Mouse (Mus musculus) c-Kit-positive CD71-positive TER-119-negative erythroid progenitor cells, embryonic 14.5 days (primary cell): Measurements from ENCODE around the gene Slfn8.
"Not testable (repeated sequence)": the region's sequence is repeated elsewhere in the genome, so short reads cannot be mapped to it uniquely, and the experiment has no call there.

ENCODE experiments used
- DNase-seq: peaks from one replicate; pipeline ENCODE4 v3.0.0-alpha.2; 2013; ENCODE audit warnings: low read depth

Gene Slfn8

DNA sequence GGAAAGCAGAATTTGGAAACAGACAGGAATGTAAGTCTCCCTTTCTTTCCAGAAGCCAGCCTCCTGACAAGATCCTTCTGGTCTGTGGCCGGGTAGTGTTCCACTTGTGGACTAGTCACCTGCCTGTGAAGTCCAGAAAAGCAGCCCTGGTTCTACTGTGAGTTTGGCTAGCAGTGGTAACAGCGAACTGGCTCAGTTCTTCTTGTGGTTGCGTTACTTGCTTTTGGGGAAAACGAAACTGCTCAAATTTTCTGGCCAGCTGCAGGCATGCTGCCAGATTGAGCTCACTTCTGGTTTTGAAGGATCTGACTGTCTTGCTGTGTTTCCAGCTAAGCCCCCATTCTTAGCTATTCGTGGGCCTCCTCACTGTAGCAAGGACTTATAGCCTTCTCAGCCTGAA is at the start of gene Slfn8:
Slfn8 (minus strand) TSS at position 190 of the 400 bp plus-strand sequence.
- DNase-seq, result no peak

DNA sequence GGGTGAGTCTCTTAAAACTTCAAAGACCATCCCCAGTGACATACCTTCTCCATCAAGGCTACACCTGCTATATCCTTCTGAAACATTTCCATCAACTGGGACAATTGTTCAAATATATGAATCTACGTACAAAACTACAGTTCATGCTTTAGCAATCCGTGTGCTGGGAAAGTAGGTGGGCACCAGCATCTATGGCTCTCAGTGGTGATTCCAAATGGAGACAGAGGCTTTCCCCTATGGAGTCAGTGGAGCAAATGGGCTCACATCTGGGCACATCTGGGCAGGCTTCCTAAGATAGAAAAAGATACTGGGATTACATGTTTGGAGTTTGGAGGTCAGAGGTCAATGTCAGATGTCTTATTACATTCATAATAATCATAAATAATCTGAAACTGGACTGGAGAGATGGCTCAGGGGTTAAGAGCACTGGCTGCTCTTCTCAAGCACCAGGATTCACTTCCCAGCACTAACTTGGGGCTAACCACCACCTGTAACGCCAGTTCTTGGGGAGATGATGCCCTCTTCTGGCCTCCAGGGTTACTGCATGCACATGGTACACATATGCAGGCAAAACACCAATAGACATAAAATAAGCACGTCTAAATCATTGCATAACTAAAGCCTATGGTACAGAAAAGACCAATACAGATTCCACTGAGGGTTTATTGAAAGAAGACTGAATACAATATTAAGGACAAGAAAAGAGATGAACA is 47.5 kb upstream of the Slfn8 start:
- no peak for DNase-seq

DNA sequence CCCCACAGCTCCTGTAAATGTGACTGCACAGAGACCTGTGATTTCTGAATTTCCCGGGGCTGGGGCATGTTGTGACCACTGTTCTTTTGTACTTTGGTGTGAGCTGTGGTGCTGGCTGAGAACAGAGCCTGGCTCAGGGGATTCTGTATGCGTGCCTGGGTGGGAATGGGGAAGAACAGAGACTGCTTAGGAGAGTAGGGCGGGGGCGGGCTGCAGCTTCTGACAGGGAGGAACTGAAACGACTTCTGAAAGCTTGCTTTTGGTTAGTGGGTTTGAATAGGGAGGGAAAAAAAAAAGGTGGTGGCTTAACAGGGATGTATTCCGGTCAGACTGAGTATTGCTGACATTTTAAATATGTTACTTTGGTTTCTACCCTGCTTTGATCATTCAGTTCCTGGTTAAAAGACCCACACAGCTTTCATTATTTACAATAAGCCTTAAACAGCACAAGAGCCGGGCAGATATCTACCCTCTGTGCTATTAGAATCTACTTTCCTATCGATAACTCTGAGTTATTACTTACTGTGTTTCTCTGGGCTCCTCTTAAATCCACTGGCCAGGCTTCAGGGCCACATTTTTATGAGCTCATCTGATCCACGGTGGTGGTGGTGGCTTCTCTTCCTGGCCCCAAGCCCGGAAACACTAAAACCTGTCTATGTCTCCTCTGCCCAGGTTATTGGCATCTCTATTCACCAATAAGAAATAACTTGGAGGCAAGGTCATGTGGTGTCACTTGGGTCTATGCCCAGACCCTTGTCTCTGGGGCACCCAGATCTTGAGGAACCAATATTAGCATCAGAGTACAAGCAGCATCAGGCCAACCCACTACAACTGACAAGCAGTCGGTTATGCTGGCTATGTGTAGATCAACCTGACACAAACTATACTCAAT is 46.3 kb upstream of the Slfn8 start:
- DNase-seq, result no peak

DNA sequence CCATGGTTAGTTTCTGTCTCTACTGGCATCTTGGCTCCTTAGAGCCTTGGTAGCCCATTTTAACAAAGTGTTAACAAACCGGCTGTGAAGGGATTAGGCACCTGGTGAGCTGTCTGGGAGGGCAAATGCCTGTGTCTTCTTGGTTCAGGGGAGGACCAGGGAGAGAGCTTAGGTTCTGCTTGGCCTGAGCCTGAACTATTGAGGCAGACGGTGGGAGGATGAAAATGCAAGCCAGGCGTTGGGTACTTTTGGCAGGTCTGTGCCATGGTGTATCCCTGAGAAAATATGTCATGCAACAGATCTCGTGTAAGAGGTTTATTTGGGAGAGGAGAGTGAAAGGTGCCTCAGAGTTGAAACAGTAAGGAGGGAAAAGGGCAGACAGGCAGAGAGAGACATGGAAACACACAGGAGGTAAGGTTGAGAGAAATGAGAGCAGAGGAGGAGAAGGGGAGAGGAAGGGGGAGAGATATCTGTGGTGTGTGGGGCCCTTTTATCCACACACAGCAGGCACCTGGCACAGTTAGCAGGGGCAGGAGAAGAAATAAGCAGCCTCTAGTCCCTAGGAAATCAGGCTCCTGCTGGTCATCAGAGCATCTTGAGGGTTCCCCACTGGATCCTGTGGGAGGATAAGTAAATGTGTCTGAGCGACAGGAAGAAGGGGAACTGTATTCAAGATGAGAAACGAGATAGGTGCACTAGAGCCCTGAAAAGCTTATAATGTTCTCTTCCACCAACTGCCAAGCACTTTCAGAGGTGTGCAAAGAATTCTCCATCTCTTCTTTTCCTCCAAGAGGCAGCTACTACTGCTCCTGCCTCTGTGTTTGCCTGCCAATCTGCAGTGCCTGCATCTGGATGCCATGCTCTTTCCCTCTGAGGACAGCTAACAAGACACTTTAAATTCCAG is 45.1 kb upstream of the Slfn8 start:
- no peak for DNase-seq

DNA sequence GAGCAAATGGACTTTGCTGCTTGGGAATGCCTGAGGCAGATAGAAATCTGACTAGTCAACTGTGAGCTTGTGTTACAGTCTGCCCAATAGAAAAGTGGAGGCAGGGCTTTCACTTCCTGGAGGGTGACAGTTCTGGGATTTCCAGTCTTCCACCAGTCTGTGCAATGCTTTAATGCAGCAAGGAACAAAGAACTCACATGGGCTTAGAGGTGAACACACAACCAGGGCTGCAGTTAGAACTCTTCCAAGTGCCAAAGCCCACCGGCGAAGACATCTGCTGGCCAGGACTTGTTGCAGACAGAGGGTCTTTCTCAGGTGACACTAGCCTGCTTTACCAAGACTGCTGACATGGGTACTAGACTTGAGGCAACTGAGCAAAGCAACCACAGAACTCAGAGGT is 44.3 kb upstream of the Slfn8 start, which contains the start of gene Slfn2:
Slfn2 (plus strand) TSS at position 167 of the 400 bp plus-strand sequence.
- no peak for DNase-seq

DNA sequence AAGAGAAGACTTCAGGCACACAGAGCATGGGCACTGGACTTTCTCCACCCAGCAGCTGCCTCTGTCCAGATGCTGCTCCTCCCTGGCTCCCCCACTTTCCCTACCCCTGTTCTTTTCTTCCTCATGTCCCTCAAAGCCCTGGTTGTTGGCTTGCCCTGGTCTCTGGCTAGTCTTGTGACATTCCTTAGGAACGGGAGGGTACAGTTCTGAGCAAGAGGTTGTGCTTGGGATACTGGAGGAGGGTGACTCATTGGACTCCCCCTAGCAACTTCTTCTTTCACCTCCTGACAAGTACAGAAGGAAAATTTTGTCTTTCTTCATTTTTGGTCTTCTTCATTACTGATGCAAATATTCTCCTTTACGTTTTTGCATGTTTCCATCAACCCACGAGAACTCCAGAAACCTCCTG is 43.3 kb upstream of the Slfn8 start:
- DNase-seq, result no peak

DNA sequence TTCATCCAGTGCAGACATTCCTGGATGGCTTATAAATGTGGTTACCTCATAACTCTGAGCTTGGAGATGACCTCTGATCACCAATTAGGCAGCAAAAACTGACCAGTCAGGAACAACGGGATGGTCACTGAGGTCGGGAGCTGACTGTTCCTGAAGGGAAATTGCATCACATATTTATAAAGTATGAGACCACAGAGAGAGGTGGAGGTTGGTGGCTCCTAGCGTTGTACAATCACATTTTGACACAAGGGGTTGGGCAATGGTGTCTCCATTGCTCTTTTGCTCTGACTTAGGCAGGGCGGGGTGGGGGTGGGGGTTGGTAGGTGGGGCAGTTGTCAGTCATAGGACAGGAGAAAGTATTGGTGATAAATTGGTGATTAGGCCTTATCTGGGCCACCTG is 42.5 kb upstream of the Slfn8 start:
- no peak for DNase-seq

DNA sequence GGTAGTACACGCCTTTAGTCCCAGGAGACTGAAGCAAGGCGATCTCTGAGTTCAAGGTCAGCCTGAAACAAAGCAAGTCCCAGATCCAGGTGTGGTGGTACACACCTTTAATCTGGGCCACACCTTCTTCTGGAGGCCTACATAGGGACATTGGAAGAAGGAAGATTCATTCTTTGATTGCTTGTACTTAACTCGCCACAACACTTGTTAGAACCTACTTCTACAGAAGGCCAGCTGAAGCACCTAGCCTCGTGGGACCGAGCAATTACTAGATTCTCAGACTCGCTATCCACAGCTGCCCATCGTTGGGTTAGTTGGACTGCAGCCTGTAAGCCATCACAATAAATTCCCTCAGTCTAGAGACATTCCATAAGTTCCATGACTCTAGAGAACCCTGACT is 41.2 kb upstream of the Slfn8 start:
- DNase-seq, result no peak

DNA sequence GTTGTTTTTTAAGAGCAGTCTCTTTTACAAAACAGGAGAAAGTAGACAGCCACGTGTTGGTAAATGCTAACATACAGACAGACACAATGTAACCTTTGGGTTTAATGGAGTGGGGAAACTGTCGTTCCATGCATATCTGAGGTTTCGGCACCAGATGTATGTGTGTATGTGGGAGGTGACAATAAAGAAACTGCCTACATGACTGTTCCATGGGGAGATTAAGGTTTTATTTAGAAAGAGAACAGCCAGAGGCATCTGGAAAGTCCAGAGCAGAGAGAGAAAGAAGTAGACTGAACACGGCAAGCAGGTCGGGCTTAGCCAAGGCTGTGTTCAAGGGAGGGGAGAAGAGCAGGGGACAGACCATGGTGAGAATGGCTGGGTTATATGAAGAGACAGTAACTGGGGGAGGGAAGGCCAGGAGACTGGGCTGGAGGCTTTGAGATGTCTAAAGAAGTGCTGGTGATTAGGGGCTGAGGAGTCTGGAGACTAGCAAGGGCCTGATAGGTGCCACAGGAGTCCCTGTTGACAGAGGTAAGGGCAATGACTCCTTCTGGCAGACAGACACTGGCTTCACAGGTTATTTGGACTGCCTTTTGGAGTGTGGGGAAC is 39.9 kb upstream of the Slfn8 start:
- DNase-seq, result no peak

DNA sequence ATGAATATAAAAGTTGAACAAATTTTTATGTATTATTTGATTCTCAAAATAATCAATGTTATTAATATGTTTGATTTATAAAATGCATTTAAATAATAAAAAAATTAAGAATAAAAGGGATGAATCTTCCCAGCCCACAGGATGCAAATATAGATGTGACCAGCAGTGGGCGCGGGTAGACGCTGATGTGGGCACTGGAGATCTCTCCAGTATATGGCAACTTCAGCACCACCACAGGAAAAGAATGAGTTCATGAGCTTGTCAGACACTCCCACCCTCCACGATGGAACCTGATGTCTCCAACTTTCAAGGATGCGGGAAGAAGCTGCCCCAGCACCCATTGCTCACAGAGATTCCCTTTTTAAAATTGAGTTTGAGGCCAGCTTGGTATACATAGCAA is 37.3 kb upstream of the Slfn8 start:
- no peak for DNase-seq

DNA sequence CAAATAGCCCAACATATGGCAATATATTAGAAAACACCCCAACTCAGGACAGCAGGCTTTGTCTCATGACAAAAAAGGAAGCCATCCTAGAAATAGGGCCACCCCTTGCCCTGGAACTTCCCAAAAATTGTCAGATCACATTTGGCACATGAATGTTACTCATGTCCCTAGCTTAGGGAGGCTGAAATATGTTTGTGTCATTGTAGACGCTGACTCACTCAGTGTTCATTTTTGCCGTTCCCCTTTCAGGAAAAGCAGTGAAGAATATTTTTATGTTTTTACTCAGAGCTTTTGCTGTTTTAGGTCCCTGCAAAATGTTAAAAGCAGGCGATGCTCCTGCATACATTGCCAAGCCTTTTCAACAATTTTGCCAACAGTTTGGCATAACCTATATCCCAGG is 25.0 kb upstream of the Slfn8 start:
- DNase-seq, result no peak

DNA sequence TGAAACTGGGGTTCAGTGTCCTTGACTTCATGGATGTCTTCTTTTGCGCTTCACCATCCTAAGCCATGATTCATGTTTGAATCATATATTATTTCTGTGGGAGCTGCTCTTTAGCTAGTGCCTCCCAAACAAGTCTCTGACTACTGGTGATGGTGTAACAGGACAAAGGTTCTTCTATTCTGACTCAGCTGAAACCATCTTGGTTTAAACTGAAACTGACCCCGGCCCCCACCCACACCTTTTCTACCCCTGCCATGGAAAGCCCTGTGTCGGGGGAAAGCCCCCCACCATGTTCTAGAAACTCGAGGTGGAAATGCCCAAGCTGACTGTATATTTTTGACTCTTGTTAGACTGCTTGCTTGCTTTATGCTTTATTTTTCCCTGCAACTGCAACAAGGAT is 23.3 kb upstream of the Slfn8 start:
- DNase-seq, result no peak

DNA sequence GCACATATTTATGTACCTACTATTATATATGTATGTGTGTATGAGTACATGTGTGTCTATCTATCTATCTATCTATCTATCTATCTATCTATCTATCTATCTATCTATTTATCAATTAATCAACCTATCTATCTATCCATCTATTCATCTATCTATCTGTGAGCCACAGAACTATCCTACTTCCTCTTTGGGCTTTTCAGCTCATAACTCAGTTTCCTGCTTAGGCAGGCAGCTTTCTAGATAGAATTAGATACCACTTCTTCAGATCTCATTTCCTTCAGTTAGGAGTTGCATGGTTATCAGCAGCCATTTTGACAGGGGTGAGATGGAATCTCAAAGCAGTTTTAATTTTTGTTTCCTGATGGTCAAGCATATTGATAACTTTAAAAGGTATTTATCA is 20.4 kb upstream of the Slfn8 start:
- no peak for DNase-seq

DNA sequence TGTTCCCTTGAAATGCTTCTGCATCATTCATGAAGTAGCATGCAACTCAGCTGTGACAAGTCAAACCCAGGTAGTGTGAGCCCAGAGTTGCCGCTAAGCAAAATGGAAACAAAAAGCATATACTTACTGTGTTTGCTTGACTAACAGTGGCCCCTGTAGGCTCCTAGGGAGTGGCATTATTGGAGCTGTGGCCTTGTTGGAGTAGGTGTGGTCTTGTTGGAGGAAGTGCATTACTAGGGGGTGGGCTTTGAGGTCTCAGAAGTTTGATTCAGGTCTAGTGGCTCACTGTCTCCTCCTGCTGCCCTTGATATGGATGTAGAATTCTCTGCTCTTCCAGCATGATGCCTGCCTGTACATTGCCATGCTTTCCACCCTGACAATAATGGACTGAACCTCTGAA is 19.7 kb upstream of the Slfn8 start:
- no peak for DNase-seq

DNA sequence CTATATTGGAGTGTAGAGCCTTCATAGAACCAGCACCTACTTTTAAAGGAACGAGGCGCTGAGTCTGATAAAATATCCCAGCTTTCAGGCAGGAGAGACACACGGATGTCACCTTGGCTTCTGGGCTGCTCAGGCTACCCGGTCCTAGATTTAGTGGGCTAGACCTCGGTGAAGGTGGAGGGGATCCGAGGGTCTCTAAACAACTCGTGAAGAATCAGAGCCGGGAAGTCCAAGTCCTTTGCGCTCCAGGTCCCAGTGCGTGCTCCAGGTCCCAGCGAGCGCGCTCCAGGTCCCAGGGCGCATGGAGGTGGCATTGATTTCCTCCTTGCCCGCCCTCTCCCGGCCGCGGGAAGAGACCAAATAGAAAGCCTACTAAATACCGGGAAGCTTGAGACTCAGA is 19.2 kb upstream of the Slfn8 start:
- DNase-seq, result no peak

DNA sequence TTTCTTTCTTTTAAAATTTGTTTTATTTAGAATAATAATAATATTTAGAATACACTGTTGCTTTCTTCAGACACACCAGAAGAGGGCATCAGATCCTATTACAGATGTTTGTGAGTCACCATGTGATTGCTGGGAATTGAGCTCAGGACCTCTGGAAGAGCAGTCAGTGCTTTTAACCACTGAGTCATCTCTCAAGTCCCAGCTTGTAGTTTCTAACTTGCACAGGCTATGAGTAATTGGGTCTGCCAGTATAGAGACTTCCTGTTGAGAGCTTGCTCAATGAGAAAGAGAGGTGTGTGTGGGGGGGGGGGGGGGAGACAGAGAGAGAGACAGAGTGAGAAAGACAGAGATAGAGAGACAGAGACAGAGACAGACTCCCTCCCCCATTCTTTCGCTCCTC is 18.5 kb upstream of the Slfn8 start:
- DNase-seq, result no peak

DNA sequence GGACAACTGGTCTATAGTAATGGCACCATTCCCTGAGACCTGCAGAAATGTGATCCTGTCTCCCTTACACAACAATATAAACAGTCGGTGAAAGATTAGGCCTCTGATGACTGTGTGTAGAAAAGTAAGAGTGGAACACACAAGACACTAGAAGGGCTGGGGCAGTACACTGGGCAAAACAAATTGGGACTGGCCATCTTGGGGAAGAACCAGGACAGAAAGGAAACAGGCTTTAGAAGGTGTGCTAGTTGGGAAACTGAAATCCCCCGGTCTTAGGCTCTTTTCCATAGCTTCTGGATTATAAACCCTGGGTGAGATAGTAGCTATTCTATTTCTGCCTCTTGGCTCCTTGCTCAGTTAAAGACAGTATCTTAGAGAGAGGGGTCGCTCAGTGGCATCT is 18.1 kb upstream of the Slfn8 start:
- not testable (repeated sequence) for DNase-seq

DNA sequence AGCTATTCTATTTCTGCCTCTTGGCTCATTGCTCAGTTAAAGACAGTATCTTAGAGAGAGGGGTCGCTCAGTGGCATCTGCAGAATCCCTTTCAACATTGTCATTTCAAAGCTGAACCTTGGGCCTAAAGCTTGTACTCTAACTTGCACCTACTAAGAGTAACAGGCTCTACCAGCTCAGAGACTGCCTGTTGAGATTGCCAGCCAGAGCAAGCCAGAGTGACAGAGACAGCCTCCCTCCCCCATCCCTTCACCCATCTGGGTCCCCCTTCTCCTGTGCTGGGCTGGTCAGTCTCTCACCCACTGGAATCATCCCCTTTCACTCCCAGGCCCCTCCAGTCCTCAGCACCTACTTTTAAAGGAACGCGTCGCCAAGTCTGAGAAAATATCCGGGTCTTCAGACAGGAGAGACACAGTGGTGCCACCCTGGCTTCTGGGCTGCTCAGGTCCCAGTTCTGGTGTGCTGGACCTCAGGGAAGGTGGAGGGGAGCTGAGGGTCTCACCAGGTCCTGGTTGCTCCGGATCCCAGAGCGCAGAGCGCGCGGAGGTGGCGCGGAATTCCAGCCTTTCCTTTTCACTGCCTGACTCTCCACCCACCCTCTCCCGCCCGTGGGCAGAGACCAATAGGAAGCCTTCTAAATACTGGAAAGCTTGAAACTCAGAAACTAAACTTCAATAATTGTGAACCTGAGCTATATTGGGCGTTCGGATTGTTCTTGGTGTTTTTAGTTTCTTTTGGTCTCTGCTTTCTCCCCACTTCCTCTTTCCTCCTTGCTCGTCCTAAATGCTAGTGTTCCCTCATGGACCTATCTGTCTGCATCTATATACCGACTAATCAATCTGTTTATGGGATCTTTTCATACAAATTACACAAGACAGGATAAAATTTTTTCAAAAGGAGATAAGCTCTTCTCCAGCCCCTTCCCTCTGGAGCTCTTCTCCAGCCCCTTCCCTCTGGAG is 770 bp downstream of the Slfn8 start:
- DNase-seq, result not testable (repeated sequence)

DNA sequence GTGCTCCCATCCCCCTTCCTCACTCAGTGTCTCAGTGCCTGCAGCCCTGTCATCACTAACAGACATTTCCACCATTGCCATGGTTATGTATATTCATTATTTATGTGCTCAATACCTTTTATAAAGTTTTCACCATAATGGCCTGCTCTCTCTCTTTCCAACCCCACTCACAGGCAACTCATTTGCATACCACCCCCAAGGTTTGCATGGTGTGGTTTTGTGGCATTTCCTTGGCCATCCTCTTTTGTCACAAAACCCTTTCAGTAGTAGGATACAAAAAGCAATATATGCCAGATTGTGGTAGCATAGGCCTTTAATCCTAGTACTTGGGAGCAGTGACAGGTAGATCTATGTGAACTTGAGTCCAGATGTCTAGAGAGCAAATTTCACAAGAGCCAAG is 4.5 kb downstream of the Slfn8 start:
- no peak for DNase-seq

DNA sequence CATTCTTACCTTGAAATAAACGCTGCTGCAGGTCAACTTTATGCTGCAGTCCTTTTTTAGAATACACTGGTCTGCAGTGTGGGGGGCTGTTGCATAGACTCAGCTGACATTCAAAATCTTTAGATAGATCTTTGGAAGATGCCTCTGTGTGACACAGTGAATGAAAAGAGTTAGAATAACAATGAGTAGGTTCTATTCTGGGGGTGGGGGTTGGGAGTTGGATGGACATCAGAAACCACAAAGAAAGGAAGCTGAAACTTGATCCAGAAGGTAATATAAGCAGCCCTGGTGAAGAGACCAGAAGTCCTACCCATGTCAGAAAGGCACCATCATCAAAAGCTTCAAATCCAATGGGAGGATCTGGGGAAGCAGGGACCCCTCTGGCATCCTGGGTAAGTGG is 7.3 kb downstream of the Slfn8 start:
- no peak for DNase-seq
